Mouse (Mus musculus) left cerebral cortex, adult 18-20 months (tissue): ENCODE data around the gene Wdhd1. TPM values are rescaled to one million over a fixed set of nuclear protein-coding genes. Genes with fewer than 3 reads are reported as not detected.

ENCODE experiments used
- DNase-seq, 2 experiments: peaks; one replicate each; pipeline ENCODE4 v3.0.0; 2021 to 2022; ENCODE audit warnings: low spot score in 2 of 2, mixed read lengths in 1 of 2
- total RNA-seq, 2 experiments: library from RNA; stranded (reverse); gene quantifications; 2 replicates each; pipeline ENCODE4 v1.2.3; 2021

Wdhd1 gene
- total RNA-seq, 2 experiments from 2014 or later: 4.5 to 4.6 TPM

DNA sequence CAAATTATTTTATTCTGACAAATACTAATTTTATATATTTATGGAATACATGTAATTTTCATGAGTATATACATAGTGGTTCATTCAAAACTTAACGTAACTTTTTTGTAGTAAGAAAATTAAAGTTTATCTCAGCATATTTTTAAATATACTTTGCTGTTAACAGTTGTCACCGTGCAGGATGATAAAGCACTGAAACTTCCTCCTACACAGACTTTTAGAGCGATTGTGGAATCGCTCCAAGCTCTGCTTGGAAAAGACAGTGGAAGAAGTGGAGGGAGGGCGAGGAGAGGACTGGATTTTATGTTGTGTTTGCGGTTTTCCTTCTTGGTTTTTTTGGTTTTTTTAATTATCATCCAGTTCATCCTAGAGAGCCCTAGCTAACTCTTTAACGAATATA, 6.9 kb upstream of the Wdhd1 start:
- peak; percentile 9 to 21 for DNase-seq

DNA sequence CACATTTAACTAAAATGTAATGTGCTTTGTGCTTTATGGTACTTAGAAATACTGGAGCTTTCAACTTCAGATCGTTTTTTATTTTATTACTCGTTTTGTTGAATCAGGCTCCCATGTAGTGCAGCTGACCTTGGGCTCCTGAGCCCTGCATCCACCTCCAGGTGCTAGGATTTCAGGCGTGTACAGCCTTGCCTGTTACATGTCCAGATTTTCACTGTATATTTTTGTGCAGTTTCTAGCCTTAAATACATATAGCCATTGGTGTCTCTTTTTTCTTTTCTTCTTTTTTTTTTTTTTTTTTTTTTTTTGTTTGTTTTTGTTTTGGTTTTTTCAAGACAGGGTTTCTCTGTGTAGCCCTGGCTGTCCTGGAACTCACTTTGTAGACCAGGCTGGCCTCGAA, 4.9 kb upstream of the Wdhd1 start:
- DNase-seq: no peak

DNA sequence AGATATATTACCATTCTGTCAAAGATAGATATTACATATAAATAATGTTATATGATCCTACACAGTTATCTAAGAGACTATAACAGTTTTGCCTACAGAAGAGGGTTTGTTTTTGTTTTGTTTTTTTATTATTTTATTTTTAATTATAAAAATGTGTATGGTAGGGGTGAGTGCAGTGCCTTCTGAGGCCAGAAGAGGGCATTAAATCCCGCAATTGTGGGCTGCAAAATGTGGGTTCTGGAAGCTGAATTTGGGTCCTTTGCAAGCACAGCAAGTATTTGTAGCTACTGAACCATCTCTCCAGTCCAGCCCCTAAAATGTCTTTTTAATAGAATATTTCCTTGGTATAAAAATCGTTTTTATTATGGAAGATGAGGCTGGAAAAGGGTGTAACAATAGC, 2.4 kb upstream of the Wdhd1 start:
- no peak for DNase-seq

DNA sequence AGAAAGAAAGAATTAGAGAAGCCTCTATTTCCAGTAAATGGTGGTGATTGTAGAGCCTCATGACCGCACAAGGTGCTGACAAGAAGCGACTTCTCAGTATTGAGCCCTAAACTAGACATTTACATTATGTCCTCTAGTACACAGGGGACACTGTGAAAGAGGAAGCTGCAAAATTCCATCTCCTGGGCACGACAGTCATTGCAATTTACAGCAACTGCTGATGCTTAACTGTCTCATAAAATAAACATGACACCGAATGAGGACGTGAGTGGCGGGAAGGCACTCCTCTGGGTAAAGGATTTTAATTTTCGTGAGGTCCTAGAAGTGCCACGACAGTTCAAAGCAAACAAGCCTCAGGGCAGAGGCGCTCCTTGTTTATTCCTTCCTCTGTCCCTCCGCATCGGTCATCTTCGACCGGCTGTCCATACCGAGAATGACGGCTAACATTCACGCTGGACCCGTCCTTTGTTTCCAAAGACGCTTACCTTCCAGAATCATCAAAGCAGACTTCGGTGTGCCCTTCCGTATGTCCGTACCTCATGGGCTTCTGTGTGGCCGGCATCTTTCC, 537 bp downstream of the Wdhd1 start:
- no peak for DNase-seq

DNA sequence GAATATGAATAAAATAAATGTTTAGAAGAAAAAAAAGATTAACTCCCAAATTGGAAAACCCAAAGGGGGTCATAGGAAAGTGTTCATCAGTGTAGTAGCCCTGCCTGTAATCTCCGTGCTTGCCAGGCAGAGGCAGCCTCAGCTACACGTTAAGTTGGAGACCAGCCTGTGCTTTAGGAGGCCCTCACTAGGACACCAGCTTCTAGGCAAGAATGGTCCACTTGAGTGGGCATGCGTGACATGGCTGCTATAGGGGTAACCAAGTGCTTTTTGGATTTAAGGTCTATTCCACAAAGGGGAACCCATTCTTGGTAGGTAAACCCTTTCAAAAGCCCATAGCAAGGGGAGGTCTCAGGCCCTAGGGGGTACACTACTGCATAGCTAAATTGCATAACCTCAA, 1.2 kb downstream of the Wdhd1 start:
- DNase-seq: no peak

DNA sequence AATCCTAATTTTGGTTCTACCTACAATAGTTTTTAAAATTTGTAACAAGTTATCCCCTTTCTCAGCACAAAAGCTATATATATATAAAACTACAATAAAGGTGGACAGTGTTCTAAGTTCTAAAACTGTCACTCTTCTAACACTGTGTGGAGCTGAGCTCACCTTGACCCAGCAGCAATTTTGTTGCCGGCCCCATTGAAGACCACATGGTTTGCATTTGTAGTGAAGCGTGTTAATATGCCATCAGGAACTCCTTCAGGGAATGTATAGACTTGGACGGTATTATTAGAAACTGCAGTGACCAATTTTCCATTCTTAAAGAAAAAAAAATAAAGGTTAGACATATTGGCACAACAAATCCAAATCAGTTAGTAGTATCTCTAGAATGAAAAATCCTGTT, 2.9 kb downstream of the Wdhd1 start:
- no peak for DNase-seq

DNA sequence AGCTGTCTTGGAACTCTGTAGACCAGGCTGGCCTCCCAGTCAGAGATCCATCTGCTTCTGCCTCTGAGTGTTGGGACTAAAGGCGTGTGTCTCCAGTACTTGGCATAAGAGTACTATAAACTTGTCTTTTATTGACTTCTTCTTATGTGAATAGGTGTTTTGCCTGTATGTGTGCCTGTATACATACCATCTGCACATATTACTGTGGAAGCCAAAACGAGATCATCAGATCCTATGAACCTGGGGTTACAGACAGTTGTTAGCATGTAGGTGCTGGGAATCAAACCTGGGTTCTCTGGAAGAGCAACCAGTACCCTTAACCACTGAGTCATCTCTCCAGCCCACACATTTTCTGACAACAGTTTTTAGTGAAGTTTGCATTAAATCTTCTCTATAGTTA, 7.0 kb downstream of the Wdhd1 start:
- DNase-seq: no peak

DNA sequence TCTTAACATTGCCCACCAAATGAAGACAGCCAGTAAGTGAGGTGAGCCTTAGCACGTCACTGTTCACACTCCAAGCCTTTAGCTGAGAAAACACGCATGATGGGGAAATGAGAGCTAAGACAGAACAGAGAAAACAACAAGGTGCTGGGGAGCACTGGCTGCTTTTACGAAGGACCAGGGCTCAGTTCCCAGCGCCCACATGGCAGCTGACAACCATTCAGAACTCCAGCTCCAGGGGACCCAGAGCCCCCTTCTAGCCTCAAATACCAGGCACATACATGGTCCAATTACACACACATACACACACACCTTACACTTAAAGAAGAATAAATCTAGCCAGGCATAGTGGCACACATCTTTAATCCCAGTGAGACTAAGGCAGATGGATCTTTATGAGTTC, 7.6 kb downstream of the Wdhd1 start:
- DNase-seq: no peak

DNA sequence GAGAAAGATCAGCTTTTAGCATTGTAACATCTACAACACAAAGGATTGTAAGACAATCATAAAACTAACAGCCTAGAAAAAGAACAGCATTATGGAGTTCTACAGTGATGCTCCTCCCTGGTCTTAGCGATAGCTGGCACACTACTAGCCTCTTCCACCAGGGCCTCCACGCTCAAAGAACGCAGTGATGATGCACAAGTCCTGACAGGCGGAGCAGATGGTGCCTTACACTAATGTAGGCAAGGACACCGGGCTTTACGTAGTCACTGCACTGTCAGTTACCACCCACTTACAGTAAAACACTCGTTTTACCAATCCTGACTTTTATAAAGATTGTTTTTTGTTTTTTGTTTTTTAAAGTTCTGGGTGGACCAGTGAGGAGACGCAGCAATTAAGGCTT, 10.8 kb downstream of the Wdhd1 start:
- DNase-seq: peak; percentile 11 to 13

DNA sequence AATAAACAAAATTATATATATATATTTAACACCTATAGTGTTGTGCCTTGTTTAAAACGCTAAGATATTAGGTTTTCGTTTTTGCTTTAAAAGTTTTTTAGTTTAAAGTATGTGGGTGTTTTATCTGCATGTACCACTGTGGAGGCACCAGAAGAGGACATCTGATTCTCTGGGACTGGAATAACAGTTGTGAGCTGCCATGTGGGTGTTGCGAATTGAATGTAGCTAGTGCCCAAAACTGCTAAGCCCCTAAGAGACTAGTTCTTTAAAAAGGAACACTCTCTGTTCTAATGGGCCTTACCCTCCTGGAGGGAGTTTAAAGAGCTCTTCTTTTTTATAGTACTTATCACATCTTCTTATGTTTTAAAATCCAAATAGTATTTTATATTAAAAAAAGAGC, 11.8 kb downstream of the Wdhd1 start:
- peak in 1 of 2 experiments; percentile 45 for DNase-seq

DNA sequence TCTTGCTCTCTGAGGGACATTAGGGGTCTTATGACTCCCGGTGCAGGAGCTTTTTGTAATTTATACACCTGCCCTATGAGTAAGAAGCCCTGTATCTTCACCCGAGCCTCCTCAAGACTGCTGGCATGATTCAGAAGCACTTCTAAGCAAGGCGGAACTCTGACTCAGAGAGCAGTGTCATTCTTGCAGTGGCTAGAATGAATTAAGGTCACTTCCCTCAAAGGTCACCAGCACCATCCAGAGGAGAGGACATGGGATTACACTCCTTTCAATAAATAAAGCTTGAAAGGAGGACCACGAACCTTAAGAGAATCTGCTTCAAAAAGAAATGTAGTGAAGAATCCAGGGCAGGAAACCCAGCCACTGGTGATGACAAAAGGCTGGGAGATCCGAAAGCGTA, 26.8 kb downstream of the Wdhd1 start:
- DNase-seq: no peak

DNA sequence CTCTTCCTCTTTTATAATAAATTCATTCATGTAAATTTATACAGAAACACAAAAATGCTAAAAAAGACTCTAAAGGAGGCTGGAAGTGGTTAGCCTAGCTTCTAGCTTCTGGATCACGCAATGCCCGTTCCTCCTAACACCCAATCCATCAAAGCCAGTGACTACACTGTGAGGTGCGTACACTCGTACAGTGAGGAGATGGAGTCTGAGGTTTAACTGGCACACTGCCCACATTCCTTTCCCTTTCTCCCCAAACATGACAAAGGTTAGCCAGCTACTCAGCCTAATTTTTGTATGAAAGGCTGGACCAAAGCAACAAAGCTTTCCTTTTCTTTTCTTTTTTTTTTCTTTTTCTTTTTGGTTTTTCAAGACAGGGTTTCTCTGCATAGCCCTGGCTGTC, 33.9 kb downstream of the Wdhd1 start:
- no peak for DNase-seq

DNA sequence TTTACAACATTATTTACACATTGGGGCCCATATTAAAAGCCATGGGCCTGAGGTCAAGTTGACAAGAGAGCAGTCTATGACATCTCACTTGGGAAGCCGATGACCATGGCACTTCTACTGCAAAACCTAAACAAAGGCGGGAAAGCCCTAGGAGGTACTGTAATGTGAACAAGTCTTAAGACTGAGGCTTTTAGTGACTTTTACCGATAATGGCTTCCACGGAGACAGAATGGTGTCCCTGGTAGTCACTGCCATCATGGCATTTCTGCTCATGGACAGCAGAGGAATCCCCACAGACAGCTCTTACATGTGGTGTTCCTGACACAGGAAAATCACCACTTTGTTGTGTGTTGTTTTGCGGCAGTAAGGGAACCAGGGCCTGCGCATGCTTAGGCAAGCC, 35.6 kb downstream of the Wdhd1 start:
- no peak for DNase-seq

DNA sequence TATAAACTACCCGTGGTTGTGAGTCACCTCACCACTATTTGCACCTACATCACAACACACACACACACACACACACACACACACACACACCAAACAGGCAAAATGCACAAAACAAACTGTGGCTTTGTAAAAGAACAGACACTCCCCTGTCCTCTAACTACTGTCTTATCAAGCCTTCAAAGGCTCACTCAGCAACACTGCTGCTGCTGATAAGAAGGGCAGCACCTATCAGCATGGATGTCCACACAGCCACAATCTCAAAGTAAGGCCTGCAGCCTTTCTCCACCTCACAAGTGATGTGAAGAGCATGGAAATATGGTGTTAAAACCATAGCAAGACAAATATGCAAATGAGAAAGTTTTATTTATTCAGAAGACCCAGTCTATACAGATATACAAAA, 36.1 kb downstream of the Wdhd1 start:
- no peak for DNase-seq

DNA sequence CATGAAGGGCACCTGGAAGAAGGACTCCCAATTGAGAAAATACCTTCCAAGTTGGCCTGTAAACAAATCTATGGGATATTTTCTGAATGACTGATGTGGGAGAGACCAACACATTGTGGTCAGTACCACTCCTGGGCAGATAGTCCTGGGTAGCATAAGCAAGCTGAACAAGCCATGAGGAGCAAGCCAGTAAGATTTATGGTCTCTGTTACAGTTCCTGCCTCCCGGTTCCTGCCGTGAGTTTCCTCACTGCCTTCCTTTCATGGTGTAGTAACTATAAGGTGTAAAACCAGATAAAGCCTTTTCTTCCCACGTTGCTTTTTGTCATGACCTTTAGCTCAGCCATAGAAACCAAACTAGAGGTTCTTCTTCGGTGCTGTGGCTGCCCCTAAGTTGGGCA, 39.4 kb downstream of the Wdhd1 start:
- DNase-seq: no peak

DNA sequence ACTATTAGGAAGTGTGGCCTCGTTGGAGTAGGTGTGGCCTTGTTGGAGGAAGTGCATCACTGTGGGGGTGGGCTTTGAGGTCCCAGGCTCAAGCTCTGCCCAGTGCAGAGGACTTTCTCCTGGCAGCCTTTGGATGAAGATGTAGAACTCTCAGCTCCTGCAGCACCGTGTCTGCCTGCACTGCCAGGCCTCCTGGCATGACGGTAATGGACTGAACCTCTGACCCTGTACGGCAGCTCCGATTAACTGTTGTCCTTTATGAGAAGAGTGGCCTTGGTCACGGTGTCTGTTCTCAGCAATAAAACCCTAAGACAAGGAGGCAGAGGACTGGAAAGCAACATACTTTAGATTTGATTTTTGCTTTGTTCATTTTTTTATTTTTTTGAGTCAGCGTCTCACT, 40.2 kb downstream of the Wdhd1 start:
- DNase-seq: no peak

DNA sequence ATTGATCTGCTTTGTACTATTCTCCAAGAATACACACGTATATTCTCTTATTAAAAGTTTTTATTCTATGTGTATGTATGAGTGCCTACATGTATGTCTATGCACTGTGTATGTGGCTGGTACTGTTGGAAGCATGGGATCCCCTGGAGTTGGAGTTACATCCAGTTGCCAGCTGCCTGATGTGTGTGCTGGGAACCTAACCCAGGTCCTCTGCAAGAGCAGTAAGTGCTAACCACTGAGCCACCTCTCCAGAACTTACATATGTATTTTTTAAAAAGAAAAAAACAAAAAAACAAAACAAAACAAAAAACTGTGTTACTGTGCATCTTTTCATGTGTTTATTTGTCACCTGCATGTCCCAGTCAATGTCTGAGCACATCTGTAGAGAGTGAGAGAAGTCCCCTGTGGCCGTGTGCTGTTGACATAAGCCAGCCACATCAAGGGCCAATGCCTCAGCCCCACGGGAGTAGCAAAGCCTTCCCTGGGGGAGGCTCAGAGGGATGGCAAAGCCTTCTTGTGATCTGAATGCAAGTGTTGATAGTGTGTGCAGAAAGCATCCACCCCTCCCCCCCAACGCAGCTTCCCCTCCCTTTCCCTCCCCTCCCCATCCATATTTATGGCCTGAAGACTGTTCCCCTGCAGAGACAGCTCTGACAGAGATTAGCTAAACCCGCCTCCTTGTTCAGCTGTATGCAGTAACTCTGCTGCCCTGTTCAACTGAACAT, 42.0 kb downstream of the Wdhd1 start:
- DNase-seq: no peak

DNA sequence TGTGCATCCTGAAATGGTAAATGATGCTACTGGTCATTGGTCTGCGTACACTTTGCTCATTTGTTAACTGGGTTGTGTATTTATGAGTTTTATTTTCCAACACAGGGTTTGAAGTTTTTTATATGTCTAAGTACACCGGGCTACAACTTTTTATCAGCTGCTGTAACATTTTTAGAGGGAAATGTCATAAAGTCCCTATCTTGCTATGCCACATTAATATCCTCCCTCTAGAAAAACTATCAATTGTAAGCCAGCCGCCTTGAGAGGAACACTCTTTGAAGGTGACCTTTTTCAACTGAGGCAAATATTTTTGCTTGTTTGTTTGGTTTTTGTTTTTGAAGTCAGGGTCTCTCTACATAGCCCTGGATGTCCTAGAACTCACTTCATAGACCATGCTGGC, 42.6 kb downstream of the Wdhd1 start:
- no peak for DNase-seq

DNA sequence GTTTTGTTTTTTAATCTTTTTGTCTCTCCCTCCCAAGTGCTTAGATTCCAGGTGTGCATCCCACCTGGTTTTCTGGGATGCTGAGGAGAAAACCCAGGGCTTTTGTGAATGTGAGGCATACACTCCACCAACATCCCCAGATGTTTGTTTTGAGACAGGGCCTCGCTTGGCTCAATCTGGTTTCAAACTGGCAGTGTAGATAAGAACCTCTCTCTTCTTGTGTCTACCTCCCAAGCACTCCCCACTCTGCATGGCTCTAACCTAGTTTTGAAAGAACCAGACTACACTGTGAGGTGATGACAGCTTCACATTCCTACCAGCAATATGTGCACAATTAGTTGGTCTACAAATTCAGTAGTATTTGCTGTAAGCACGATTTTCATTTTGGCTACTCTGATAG, 43.1 kb downstream of the Wdhd1 start:
- no peak for DNase-seq

DNA sequence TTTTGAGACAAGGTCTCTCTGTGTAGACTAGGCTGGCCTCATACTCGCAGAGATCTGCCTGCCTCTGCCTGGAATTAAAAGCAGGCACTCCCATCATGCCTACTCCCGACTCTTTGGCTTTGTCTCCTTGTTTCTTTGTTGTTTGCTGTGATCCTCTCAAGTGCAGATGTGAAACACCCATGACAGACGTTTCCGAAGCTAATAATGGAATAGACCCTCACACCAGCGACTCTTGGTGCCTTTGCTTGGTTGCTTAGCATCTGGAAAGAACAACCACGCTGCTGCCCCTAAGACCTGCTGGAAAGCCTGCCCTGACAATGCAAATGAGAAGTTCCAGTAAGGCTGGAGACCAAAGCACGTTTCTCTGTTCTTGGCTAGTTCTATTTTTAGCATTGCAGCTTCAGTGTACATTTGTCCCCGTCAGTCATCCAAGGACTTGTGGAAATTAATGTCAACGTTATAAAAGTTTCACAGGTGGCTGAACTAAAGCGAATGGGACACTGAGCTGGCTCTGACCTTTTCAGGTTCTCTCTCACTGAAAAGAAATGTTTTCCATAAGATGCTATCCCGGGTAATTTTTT, 46.8 kb downstream of the Wdhd1 start:
- DNase-seq: no peak

DNA sequence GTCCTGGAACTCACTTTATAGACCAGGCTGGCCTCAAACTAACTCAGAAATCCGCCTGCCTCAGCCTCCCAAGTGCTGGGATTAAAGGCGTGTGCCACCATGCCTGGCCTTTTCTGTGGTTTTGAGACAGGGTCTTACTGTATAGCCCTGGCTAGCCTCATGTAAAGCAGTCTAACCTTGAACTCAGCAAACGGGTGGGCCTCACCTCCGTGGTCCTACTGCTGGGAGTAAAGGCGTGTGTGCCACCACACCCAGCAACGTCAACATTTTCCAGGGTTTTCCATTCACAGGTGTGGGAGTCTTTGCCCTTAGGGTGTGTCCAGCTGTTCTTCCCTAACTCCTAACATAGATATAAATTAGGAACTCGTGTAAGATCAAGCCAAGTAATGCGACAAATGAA, 50.7 kb downstream of the Wdhd1 start:
- no peak for DNase-seq

DNA sequence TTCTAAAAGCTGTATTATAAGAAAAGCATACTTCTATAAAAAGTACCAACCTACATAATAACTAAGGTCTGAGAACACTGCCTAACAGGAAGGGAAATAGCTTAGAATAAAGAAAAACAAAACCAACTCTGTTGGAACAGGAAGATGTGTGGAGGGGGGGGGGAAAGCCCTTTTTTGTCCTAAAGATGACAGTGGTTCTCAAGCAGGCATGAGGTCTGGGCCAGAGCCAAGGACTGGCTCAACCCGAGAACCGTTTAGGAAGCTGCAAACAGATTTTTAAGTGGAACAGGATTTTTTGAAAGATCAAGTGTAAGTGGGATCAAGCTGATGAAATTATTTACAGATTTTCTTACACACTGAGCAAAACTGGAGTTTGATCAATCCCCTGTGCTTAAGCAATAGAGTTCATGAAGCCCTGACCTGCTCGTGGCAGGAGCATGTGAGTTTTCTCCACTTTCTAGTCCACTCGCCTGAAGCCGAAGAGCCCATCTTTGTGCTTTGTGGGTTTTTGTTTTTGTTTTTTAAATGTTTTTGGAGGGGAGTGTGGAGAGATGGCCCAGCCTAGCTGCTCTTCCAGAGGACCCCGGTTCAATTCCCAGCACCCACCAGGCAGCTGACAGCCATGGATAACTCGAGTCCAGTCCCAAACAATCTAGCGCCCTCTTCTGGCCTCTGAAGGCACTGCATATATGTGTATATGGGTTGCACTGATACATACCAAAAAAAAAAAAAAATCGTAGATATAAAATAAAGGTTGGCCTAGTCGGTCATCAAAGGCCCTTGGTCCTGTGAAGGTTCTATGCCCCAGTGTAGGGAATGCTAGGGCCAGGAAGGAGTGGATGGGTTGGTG, 52.0 kb downstream of the Wdhd1 start:
- DNase-seq: no peak
